Mouse (Mus musculus) embryo, embryonic 10.5 days (tissue): ENCODE results near the gene Shoc2.
"Not testable (repeated sequence)": the region's sequence is repeated elsewhere in the genome, so short reads cannot be mapped to it uniquely, and the experiment has no call there.

ENCODE experiments used
- DNase-seq: peaks from one replicate; pipeline ENCODE4 v3.0.0-alpha.2; 2015; ENCODE audit warnings: low spot score

Gene Shoc2

DNA sequence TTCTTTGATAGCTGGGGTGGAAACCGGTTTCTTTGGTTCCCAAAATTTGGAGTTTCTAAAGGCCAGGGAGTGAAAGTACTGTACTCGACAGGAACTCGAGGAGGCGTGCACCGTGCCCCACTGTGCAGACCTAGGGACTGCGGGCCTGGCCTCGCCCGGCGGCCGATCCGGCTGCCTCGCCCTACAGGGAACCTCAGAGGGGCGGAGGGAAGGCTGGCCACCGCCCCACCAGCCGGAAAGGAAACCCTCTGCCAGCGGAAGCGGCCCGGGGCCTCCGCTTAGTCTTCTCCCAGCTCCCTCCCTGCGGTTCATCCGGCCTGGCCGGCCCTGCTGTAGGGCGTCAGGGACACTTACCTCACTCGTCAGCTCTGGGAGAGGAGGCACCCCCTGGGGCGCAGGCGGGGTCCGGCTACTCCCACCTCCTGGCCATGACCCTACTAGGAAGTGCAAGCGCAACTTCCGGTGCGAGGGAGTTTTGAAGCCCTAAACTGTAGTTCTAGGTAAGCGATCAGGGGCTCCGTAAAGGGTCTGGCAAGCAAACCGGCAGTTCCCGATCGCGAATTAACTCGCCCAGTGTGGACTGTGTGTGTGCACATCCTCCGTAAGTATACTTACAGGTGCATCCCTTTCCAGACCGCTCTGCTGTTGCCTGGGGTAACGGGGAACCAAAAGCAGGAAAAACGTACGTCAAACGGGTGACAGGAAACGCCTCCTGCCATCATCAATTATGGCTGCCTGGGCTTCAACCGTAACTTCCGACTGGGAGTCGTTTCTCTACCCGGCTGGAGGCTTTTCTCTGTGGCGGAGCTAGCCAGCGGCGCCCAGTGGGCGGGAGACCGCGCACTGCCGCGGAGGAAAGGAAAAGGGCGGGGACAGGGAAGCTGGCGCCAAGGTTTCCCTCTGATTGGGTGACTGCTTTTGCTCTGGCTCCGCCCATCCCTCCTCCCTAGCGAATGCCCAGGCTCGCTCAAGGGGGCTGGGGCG lies at the start of gene Shoc2, which contains the start of gene Bbip1:
Gene Shoc2, plus strand, starts transcription at position 505 of the 984 bp plus-strand sequence.
Gene Bbip1, minus strand, starts transcription at position 826 of the 984 bp plus-strand sequence.
- DNase-seq: peak; percentile 100

DNA sequence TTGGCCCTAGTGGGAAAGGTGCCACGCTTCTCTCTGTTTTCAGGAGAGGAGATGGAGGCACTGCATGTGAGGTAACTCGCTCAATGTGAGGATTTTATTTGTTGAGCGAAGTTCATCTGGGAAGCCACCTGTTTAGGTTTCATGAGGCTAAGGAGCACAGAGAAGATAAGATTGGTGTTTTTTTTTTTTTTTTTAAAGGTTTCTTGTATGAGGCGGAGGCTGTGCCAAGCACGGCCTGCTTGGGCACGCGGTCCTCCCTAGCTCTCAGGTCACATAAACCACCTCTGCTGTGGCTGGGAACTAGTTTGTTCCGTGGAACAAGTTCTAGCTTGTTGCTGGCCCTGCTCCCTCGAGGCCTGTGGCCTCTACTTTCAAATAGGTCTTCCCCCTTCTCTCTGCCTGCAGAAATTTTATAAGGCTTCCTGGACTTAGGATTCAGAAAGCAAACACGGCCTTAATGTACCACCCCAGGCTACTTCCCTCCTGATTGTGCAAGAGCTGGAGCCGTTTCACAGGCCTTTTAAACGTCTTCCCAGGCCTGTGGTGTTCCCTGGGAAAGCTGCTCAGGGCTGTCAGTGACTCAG lies 49.5 kb upstream of the Shoc2 start:
- no peak for DNase-seq

DNA sequence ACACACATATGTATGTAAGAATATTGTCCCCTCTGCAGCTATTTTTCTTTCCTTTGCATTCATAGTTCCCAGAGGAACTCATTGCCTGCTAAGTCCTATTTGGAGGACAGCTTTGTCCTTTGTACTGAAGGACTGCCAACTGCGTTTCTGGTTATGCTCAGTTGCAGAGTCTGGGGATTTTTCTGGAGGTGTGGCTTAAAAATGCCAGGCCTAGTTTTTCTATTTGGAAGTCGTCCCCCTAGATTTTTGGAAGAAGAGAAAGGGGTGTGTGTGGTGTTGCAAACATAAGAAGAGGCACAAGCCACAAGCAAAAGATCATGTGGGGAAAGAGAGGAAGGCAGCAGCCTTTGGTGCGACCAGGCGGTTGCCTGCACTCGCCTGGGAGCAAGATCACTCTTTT lies 46.1 kb upstream of the Shoc2 start:
- no peak for DNase-seq

DNA sequence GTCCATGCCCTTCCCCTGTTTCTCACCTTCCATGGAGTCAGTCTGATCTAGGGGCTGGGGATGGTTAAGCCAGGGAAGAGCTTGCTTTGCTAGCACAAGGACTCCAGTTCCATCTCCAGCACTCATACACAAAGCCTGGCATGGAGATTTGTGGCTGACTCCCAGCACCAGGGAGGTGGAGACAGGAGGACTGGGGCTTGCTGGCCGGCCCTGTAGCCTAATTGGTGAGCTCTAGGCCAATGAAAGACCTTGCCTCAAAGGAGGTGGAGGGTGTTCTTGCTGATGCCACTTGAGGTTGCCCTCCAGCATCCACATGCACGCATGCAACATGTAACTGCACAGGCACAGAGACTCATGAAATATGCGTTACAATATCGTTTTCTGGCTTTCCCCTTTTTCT lies 45.6 kb upstream of the Shoc2 start:
- DNase-seq: no peak

DNA sequence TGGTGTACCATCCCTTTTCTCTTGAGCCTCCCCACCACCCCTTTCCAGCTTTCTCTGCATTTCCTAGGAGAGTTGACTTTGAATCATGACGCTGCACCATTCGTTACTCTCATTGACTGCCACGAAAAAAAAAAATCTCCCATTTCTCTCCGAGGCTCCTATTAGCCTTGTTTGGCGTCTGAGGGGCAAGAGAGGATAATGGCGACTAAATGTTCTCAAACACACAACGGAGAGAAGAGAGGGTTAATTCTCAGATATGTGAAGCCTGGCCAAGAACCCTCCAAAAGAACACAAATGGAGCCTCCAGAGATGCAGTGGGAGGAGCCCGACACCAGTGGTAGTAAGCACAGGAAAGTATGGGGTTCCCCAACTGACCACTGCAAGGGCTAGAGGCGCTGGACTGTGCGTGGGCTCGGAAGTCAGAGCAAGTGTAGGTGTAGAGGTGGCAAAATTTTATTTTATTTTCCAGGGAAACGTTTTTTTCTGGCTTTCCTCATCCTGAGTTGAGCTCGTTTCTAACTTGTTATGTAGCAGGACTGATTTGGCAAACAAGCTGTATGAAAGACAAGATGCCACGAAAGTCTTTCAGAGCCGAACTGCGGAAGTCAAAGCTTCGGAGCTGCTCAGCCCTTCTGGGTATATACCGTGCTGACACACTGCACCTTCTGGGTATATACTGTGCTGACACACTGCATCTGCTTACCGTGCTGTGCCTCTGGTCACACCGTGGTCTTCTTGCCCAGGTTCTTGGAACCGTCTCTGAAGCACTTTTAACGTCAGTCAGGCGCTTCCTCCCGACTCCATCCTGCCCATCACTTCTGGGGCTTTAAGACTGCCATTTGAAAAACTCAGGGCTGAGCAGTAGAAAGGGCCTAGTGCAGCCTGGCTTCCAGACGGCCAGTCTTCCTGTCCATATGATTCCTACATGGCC lies 44.9 kb upstream of the Shoc2 start:
- no peak for DNase-seq

DNA sequence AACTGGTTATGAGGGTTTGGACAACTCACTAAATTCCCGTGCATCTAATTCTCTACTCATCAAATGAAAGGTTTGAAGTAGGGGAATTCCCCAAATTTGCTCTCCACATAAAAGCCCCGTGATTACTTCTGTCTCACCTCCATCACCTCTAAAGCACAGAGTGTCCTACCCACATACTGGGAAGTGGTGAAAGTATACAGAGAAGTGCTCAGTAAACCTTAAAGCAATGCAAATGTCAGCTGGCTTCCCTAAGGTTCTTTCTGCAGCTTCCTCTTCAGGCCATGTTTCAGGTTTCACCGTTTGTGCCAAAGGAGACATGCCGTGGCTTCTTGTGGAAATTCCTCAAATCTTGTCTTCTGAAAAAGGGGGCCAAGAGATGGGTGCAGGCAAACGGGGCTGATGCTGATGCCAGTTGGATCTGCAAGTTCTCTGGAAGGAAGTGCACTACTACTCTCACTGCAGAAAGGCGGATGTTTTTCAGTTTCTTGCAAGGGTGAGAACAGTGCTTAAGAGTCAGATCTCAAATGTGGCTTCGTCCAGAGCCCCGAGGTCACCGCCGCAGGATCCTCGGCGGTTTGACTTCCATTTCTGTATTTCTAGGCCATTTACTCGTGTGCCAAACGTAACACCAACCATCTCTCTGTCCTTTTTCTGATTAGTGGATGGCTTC lies 44.0 kb upstream of the Shoc2 start:
- DNase-seq: no peak

DNA sequence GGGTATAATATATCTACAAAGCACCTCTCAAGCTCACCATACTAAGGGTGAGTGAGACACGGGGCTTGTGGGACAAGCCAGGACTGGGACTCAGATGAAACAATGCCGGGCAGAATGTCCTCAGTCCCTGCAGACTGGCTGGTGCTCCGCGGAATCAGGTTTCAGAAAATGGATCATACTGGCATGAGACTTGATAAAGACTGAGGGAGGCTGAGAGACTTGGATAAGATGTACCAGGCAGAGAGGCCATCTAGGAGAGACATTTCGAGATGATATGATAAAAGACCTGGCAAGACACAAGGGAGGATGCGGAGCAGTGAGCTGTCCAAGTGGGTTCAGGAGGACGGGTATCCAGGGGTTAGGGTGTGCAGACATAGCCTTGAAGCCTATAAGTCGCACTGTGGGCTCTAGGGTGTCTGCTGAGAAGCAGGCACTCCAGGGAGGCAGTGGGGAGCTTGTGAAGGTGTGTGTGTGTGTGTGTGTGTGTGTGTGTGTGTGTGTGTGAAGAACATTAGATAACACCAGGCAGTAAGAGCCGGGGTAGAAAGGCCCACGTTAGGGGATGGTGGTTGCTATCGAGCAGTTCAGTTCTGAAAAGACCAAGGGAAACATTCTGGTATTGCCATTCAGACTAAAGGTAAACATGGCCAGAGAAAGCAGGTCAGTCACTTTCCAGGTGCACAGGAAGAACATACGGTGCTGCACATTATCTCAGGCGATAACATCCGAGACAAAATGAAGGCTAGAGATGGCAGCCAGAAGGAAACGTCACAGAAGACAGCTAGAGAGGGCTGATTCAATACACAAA lies 42.0 kb upstream of the Shoc2 start:
- no peak for DNase-seq

DNA sequence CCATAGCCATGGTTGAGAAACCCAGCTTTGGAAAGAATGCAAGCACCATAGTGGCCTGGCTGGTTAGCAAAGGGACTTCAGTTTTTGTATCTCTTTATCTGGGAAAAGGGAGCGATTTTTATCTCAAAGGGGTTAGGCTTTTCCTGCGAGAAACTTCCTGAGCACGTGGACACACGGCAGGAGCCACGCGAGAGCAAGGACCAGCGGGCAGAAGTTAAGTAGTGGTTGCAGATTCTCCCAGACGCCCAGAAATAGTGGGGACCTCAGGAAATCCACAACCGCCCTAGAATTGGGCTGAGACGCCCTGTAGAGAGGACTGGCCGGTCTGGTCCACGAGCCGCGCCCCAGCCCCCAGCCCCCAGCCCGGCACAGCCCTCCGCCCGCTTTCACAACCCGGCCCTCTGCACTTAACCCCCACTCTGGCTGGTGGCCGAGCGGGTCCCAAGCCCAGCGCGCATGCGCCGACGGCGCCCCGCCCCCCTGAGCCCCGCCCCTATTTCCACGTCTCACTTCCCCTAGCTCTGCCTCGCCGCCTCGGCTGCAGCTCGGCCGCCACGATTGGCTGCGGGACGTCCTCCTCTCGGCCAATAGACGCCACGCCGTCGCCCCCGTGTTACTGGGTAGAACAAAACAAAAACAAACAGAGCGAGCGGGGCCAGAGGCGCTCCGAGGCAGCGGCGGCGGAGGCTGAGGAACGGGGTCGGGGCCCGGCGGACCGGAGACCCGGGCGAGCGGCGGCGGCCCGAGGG lies 41.2 kb upstream of the Shoc2 start:
- DNase-seq: peak; percentile 98

DNA sequence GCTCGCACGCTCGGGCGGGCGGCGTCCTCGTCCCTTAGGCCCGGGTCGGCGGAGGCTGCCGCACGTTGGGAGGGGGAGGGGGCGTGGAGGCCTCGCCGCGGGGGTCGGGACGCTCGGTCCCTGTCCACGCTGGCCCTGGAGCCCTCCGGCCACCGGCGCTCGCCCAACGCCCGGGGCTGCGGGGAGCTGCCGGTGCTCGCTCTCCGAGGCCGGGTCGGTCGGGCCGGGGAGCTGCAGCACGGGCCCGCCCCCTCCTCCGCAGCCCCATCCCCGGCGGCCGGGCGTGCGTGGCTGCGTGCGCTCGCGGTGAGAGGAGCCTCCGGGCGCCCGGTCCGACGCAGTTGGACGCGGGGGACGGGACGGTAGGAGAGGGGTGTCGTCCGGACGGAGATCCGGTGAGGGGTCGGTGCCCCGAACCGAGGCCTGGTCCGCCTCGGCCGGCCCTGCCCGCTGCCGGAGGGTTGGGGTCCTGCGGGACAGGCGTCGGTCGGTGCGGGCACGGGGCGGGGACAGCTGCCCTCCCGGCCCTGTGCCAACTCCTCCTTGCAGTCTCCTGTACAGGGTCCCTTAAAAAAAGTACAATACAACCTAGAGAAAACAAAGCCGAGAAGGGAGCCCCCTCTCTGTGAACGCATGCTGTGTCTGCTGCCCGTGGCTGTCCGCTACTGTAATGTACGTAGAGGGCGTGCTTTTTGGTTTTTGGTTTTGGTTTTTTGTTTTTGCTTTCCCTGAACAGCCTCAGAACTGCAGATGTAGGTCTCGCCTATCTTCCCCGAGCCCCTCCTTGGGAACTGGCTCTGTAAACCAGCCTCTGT lies 40.4 kb upstream of the Shoc2 start:
- peak; percentile 62 for DNase-seq

DNA sequence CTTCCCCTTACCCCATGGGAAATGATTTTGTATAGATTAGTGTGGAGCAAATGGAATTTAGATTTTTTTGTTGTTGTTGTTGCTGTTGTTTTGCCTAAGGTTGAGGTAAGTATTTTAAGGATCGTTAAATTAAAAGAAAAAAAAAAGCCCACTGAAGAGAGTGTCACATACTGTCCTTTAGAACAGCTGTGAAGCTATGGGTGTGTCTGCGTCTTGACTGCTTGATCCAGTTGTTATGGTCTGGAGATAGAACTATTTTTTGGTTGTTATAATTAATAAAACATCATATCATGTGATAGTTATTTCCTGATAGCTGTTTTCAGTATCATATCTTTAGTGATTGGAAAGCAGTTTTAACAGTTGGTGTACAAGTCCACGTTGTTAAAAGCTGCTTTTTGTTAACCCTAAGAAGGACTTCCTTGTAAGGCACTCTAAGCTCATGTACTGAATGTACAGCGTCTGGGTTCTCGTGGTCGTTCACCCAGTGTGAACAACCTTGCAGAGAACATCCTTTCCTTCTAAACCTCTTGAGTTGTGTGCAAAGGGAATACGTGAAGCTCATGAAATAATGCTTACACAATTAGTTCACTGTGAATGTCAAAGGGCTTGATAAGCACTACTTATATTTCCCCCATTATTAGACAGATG lies 39.1 kb upstream of the Shoc2 start:
- DNase-seq: no peak

DNA sequence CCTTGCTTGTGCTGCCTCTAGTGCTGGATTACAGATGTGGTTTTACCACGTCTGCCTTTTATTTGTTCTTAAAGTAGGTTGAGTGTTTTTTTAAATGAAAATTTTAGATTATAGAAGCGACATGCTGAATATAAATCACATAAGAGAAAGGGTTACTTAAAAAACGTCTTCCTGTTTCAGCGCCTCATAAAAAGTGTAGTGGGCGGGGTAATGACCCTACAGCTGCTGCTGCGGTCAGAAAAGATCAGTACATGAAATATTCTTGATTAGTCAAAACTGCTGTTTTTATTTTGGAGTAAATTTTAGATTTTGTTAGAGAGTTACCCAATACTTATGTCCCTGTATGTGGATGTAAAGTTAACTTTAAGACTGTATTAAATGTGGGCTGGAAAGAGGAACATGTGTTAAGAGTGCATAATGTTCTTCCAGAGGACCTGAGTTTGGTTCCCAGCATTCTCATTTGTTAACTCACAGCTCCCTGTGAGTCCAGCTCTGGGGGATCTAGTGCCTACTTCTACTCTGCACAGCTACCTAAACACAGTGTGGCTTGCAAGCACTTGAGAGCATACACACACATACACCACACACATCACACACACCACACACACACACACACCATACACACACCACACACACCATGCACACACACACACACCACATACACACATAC lies 37.9 kb upstream of the Shoc2 start:
- DNase-seq: no peak

DNA sequence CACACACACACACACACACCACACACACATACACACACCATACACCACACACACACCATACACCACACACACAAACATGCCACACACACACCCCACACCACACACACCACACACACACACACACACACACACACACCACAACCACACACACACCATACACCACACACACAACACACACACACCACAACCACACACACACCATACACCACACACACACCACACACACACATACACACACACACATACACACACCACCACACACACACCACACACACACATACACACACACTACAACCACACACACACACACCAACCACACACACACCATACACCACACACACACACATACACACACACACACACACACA lies 37.4 kb upstream of the Shoc2 start:
- DNase-seq: not testable (repeated sequence)

DNA sequence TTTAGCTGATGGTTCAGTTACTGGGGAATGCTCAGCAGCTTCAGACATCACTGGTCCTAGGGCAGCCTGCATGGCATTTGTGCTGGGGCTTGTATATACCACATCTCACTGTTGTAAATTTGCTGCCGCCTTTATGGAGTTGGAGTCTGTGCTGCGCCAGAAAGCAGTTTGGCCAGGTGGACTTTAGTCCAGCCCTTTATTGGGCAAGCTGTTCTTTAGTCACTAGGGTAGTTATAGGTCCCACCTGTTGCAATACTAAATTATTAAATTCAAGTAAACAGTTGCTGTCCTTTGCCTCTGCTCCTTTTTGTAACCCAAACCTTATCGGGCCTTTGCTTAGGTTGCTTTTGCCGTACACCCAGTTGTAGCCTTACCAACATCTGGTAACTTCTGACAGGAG lies 29.2 kb upstream of the Shoc2 start:
- DNase-seq: no peak

DNA sequence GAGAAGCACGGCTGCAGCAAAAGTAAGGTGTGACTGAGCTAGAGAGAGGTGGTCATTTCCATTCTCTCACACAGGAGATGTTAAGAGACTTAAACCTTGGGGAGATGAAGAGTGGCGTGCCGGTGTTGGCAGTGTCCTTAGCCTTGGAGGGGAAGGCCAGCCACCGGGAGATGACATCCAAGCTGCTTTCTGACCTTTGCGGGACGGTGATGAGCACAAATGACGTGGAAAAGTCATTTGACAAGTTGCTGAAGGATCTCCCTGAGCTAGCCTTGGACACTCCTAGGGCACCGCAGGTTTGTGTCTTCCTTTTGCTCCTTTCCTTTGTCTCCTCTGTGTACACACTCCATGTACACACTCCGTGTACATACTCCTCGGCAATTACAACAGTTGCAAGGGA lies 24.6 kb upstream of the Shoc2 start:
- DNase-seq: no peak

DNA sequence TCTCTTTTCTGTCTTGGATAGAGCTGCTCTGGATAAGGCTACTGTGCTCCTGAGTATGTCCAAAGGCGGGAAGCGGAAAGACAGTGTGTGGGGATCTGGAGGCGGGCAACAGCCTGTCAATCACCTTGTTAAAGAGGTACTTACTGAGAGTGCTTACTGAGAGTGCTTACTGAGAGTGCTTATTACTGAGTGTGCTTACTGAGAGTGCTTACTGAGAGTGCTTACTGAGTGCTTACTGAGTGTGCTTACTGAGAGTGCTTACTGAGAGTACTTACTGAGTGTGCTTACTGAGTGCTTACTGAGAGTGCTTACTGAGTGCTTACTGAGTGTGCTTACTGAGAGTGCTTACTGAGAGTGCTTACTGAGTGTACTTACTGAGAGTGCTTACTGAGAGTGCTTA lies 22.1 kb upstream of the Shoc2 start:
- DNase-seq: not testable (repeated sequence)

DNA sequence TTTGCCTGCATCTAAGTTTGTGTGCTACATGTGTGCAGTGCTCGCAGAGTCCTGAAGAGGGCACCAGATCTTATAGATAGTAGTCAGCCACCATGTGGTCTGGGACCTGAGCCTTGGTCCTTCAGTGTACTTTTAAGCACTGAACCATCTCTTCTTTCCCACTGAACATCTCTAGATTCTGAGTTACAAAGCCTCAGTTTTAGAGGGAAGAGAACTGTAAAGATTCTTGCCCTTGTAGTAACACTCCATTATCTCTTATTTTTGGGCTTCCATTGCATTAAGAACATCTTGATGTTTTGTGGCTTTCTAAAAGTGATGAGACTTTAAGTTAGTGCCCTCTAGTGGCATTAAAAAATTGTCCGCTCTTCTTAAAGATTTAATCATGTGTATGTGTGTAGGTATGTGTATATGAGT lies 18.8 kb upstream of the Shoc2 start:
- DNase-seq: peak; percentile 76

DNA sequence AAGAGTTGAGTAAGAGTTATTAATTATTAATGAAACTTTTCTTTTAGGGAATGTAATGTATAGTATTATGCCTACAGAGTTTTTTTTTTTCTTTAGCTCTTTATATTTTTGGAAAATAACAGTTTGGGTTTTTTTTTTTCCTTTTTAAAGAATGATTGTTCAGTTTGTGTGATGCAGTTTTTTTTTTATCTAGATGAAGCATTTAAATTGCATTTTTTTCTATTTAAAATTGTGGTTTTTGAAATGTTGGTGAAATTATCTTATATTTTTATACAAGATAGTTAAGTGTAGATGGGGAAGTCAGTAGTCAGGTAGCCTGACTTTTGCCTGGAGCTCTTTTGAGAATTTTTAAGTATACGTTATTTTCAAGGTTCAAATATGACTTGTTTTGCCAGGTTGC lies 17.4 kb upstream of the Shoc2 start:
- no peak for DNase-seq

DNA sequence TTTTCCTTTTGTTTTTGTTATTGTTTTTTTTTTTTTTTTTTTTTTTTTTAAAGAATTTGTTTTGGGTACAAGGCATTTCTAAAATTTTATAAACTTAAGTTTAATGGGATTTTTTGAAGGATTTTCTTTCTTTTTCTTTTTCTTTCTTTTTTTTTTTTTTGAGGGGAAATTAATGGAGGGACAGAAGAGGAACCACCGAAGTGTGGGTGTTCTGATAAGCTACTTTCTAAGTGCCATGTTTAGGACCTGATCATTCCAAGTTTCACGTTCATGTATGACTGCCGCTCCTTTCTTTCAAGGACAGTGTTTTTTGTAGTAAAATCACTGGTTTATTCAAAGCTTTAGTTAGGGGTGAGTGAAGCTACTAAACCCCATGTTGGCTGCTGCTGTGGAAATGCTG lies 14.9 kb upstream of the Shoc2 start:
- no peak for DNase-seq
